15 mouse cellular contexts compared by ENCODE assay signal in genomic region chr7:145197711-145198110, GRCm38 (mm10). TPM values are rescaled to one million over a fixed set of nuclear protein-coding genes. Genes with fewer than 3 reads are reported as not detected.
DNase-seq lines count a peak whose midpoint lies in the region; ATAC-seq and TF ChIP-seq lines count a peak whose summit lies in the region.
"Had no signal": no experiment of that assay in that cellular context is flagged by ENCODE, and none has a peak within 500 bp of the region (broad histone marks: within the 10 kb centered on the region; RNA-seq: fewer than 3 reads in every experiment).

No protein-coding gene starts in this region.

- no peak for TF ChIP-seq EP300 in heart, adult 2 months (IDR thresholded peaks at IDR 0.05; ENCODE audit: insufficient read depth, low read depth, low read length)

- intact Hi-C loops in heart, adult 2 months (cut with DNase I) = loop anchor here (2.0 to 5.0 kb wide), 2 partner anchors 65 to 259 kb away; partner anchors contain the start of gene Ccnd1

- WGBS in heart, embryonic 15.5 days = 52% methylated on average over 3 of the region's 3 CpGs
- 60% methylated on average over 3 of the region's 3 CpGs for WGBS in heart, adult 2 months
- WGBS in midbrain, embryonic 10.5 days = 42% methylated on average over 3 of the region's 3 CpGs
- 46% methylated on average over 3 of the region's 3 CpGs for WGBS in midbrain, postnatal 0 days
- 54% methylated on average over 3 of the region's 3 CpGs for WGBS in intestine, embryonic 16.5 days
- 46% methylated on average over 3 of the region's 3 CpGs for WGBS in stomach, embryonic 16.5 days

- no peaks in the 10 kb centered on the region for H3K36me3 ChIP-seq in heart, embryonic 15.5 days
- H3K36me3 ChIP-seq in heart, adult 2 months (ENCODE audit: control insufficient read depth, insufficient read depth, low read length) = no peaks in the 10 kb centered on the region
- H3K36me3 ChIP-seq in midbrain, embryonic 10.5 days = no peaks in the 10 kb centered on the region
- H3K36me3 ChIP-seq in midbrain, postnatal 0 days (ENCODE audit: insufficient read depth, low read length) = no peaks in the 10 kb centered on the region
- H3K36me3 ChIP-seq in intestine, embryonic 16.5 days (ENCODE audit: control insufficient read depth, insufficient read depth, low read length) = no peaks in the 10 kb centered on the region
- no peaks in the 10 kb centered on the region for H3K36me3 ChIP-seq in stomach, embryonic 16.5 days (ENCODE audit: control insufficient read depth, insufficient read depth, low read length)

- no peaks in the 10 kb centered on the region for H3K27me3 ChIP-seq in heart, embryonic 15.5 days
- H3K27me3 ChIP-seq in heart, adult 2 months (ENCODE audit: control insufficient read depth, insufficient read depth, low read length) = no peaks in the 10 kb centered on the region
- H3K27me3 ChIP-seq in midbrain, embryonic 10.5 days (ENCODE audit: low read depth, poor library complexity, severe bottlenecking) = no peaks in the 10 kb centered on the region
- H3K27me3 ChIP-seq in midbrain, postnatal 0 days (ENCODE audit: insufficient read depth, low read length) = no peaks in the 10 kb centered on the region
- H3K27me3 ChIP-seq in intestine, embryonic 16.5 days (replicated peaks; ENCODE audit: control insufficient read depth, insufficient read depth, low read length) = no peaks in the 10 kb centered on the region
- H3K27me3 ChIP-seq in stomach, embryonic 16.5 days (ENCODE audit: control insufficient read depth, insufficient read depth, low read length) = no peaks in the 10 kb centered on the region
- H3K27me3 ChIP-seq: Patski had no signal

- TF ChIP-seq POLR2A in heart, adult 2 months (IDR thresholded peaks at IDR 0.05; ENCODE audit: insufficient read depth, low read depth, low read length) = no peak

- TF ChIP-seq CTCF in heart, adult 2 months (IDR thresholded peaks at IDR 0.05) = no peak
- no peak for TF ChIP-seq CTCF in midbrain, postnatal 0 days (IDR thresholded peaks at IDR 0.05)

- H3K4me1 ChIP-seq in heart, embryonic 15.5 days (replicated peaks) = peaks cover 54% of the 10 kb centered on the region
- H3K4me1 ChIP-seq in heart, adult 2 months (ENCODE audit: control insufficient read depth, insufficient read depth, low read length) = peaks cover 20% of the 10 kb centered on the region
- peaks cover 29% of the 10 kb centered on the region for H3K4me1 ChIP-seq in midbrain, embryonic 10.5 days
- H3K4me1 ChIP-seq in midbrain, postnatal 0 days (ENCODE audit: insufficient read depth, low read length) = no peaks in the 10 kb centered on the region
- H3K4me1 ChIP-seq in intestine, embryonic 16.5 days (ENCODE audit: control insufficient read depth, insufficient read depth, low read length) = peaks cover 24% of the 10 kb centered on the region
- peaks cover 40% of the 10 kb centered on the region for H3K4me1 ChIP-seq in stomach, embryonic 16.5 days (ENCODE audit: control insufficient read depth, insufficient read depth, low read length)

- no peak overlapping the region for H3K9ac ChIP-seq in heart, embryonic 15.5 days
- no peak overlapping the region for H3K9ac ChIP-seq in heart, adult 2 months (ENCODE audit: low read depth, low read length)
- no peak overlapping the region for H3K9ac ChIP-seq in midbrain, postnatal 0 days (replicated peaks; ENCODE audit: low read length, poor library complexity, severe bottlenecking)
- no peak overlapping the region; the same call in 1 of the 2 replicates for H3K9ac ChIP-seq in intestine, embryonic 16.5 days (ENCODE audit: low read depth, low read length)
- H3K9ac ChIP-seq in stomach, embryonic 16.5 days (ENCODE audit: low read length) = peak overlapping the region; percentile 38; the same call in 1 of the 2 replicates

- H3K4me2 ChIP-seq in heart, embryonic 15.5 days = no peak overlapping the region; the same call in 1 of the 2 replicates
- H3K4me2 ChIP-seq in midbrain, postnatal 0 days (ENCODE audit: low read depth, low read length, poor library complexity, severe bottlenecking) = no peak overlapping the region
- no peak overlapping the region for H3K4me2 ChIP-seq in intestine, embryonic 16.5 days (ENCODE audit: low read depth, low read length)
- no peak overlapping the region for H3K4me2 ChIP-seq in stomach, embryonic 16.5 days (ENCODE audit: low read depth, low read length)
- H3K4me2 ChIP-seq: liver, embryonic 11.5 days had no signal

- no peak for DNase-seq in heart, adult 2 months
- DNase-seq in midbrain, embryonic 10.5 days (ENCODE audit: low spot score) = no peak
- no peak for DNase-seq in midbrain, postnatal 0 days (ENCODE audit: low spot score)
- DNase-seq in spleen, adult 12 weeks (ENCODE audit: low spot score) = no peak
- DNase-seq in cerebellum, adult 11-12 months = no peak
- DNase-seq: right cerebral cortex, postnatal 4 days had no signal

- no peaks in the 10 kb centered on the region for H3K79me2 ChIP-seq in heart, adult 2 months (replicated peaks; ENCODE audit: control insufficient read depth, insufficient read depth, low read length)

- ATAC-seq in heart, embryonic 15.5 days (replicated peaks; ENCODE audit: insufficient number of reproducible peaks, insufficient read depth, low FRiP score, low read depth) = no peak
- ATAC-seq in midbrain, postnatal 0 days (ENCODE audit: low FRiP score) = no peak
- no peak for ATAC-seq in intestine, embryonic 16.5 days
- ATAC-seq in stomach, embryonic 16.5 days (ENCODE audit: insufficient read depth, low FRiP score) = no peak
- ATAC-seq: forebrain, embryonic 16.5 days had no signal

- peak overlapping the region; percentile 89 for H3K27ac ChIP-seq in heart, embryonic 15.5 days
- H3K27ac ChIP-seq in heart, adult 2 months = no peak overlapping the region
- H3K27ac ChIP-seq in midbrain, embryonic 10.5 days (replicated peaks) = peak overlapping the region; percentile 71
- H3K27ac ChIP-seq in midbrain, postnatal 0 days (ENCODE audit: low read depth, low read length) = no peak overlapping the region
- H3K27ac ChIP-seq in intestine, embryonic 16.5 days (ENCODE audit: low read length) = peak overlapping the region; percentile 23
- H3K27ac ChIP-seq in stomach, embryonic 16.5 days (ENCODE audit: low read length) = peak overlapping the region; percentile 84

- no peaks in the 10 kb centered on the region for H3K9me3 ChIP-seq in heart, embryonic 15.5 days (replicated peaks)
- peaks cover 9% of the 10 kb centered on the region for H3K9me3 ChIP-seq in midbrain, embryonic 10.5 days (replicated peaks)
- no peaks in the 10 kb centered on the region for H3K9me3 ChIP-seq in midbrain, postnatal 0 days (ENCODE audit: low read length)
- peaks cover 2% of the 10 kb centered on the region; the same call in 1 of the 2 replicates for H3K9me3 ChIP-seq in intestine, embryonic 16.5 days (ENCODE audit: control insufficient read depth, low read length)
- no peaks in the 10 kb centered on the region for H3K9me3 ChIP-seq in stomach, embryonic 16.5 days (replicated peaks; ENCODE audit: control insufficient read depth, low read length)

- H3K4me3 ChIP-seq in heart, embryonic 15.5 days = no peak overlapping the region
- H3K4me3 ChIP-seq in heart, adult 2 months = no peak overlapping the region
- H3K4me3 ChIP-seq in midbrain, embryonic 10.5 days = no peak overlapping the region
- no peak overlapping the region for H3K4me3 ChIP-seq in midbrain, postnatal 0 days (ENCODE audit: low read depth, low read length)
- no peak overlapping the region for H3K4me3 ChIP-seq in intestine, embryonic 16.5 days (ENCODE audit: low read length)
- H3K4me3 ChIP-seq in stomach, embryonic 16.5 days (replicated peaks; ENCODE audit: low read length) = no peak overlapping the region

RNA-seq across cellular contexts. Expression of gene 1810010D01Rik, which starts 10.2 kb away (rescaled TPM):
- 0.44 TPM in 1 of 2 replicates, not detected in the other for polyA plus RNA-seq in heart, embryonic 15.5 days (2015; fragmentation: Nextera tagmentation; extraction: Ambion mirVana)
- total RNA-seq in heart, adult 2 months (2021) = not detected
- 0.37 TPM in 1 of 2 replicates, not detected in the other for polyA plus RNA-seq in heart, adult 2 months (2012; rRNA removed)
- polyA plus RNA-seq in midbrain, embryonic 10.5 days (2016; fragmentation: Nextera tagmentation; extraction: Ambion mirVana) = 0.57 TPM in 1 of 2 replicates, not detected in the other
- 0.71 TPM in 1 of 2 replicates, not detected in the other for total RNA-seq in midbrain, postnatal 0 days (2014; rRNA removed)
- polyA plus RNA-seq in midbrain, postnatal 0 days (2015; fragmentation: Nextera tagmentation; extraction: Ambion mirVana) = not detected in 2 replicates
- 0.54 and 0.65 TPM in 2 replicates for polyA plus RNA-seq in intestine, embryonic 16.5 days (2015; fragmentation: Nextera tagmentation; extraction: Ambion mirVana)
- 1.5 and 2.2 TPM in 2 replicates for polyA plus RNA-seq in stomach, embryonic 16.5 days (2015; fragmentation: Nextera tagmentation; extraction: Ambion mirVana)
- total RNA-seq: CH12.LX; common myeloid progenitor, adult 5-6 weeks; layer of hippocampus, postnatal 14 days had no signal
- polyA plus RNA-seq: forebrain, embryonic 16.5 days; Patski had no signal

Comparison
In these comparisons a context has a peak if more than half of its experiments do, and no peak if none do; other contexts are left out.
1. H3K27ac ChIP-seq: peak in heart, embryonic 15.5 days (single experiment), midbrain, embryonic 10.5 days (single experiment), intestine, embryonic 16.5 days (single experiment) and stomach, embryonic 16.5 days (single experiment); none in heart, adult 2 months (single experiment) and midbrain, postnatal 0 days (single experiment).